Mouse (Mus musculus): ENCODE results near the gene Map2k5.

- no peak for TF ChIP-seq CTCF (IDR thresholded peaks at IDR 0.05; ENCODE audit: borderline replicate concordance, extremely low read depth, insufficient read depth, insufficient read length)
- TF ChIP-seq POLR2A (IDR thresholded peaks at IDR 0.05; ENCODE audit: borderline replicate concordance, extremely low read depth, insufficient read depth, insufficient read length, poor library complexity, severe bottlenecking), result no peak
Measured at GRCm38 (mm10) chr9:63135356-63135755, 242.3 kb downstream of the Map2k5 start.

Measured in brain, embryonic 14.5 days (tissue).